Mouse (Mus musculus) thymus, postnatal 36 days (tissue): ENCODE results near the gene Foxk1.
A peak's percentile ranks its signal among the peaks of the same experiment; 100 is the strongest.

Source experiments
- DNase-seq, 2 experiments: peaks; one replicate each; pipeline ENCODE4 v3.0.0; 2022; ENCODE audit warnings: mixed read lengths in 2 of 2

Gene Foxk1

GRCm38 (mm10) chr5:142486654-142487053, 85.4 kb downstream of the Foxk1 start:
- no peak for DNase-seq

GRCm38 (mm10) chr5:142489955-142490707, 88.8 kb downstream of the Foxk1 start:
- no peak for DNase-seq

GRCm38 (mm10) chr5:142493307-142493706, 92.0 kb downstream of the Foxk1 start:
- DNase-seq: no peak

- DNase-seq: no peak
These were observed 94.2 kb downstream of the Foxk1 start for GRCm38 (mm10) chr5:142495321-142496096.

GRCm38 (mm10) chr5:142498964-142499363, 97.7 kb downstream of the Foxk1 start:
- DNase-seq: peak in 1 of 2 experiments; percentile 14

GRCm38 (mm10) chr5:142500918-142501317, 99.6 kb downstream of the Foxk1 start:
- peak; percentile 7 to 22 for DNase-seq

- peak; percentile 47 to 51 for DNase-seq
These were observed 101.1 kb downstream of the Foxk1 start for GRCm38 (mm10) chr5:142502414-142502813.

GRCm38 (mm10) chr5:142504175-142504574, 102.9 kb downstream of the Foxk1 start:
- no peak for DNase-seq

GRCm38 (mm10) chr5:142505695-142506423, 104.6 kb downstream of the Foxk1 start:
- DNase-seq: no peak

GRCm38 (mm10) chr5:142509141-142510060, 108.1 kb downstream of the Foxk1 start:
- DNase-seq: no peak

- no peak for DNase-seq
These were observed 108.7 kb downstream of the Foxk1 start for GRCm38 (mm10) chr5:142510061-142510414.
